Mouse (Mus musculus) forebrain, embryonic 11.5 days (tissue): Measurements from ENCODE around the gene Scyl1. TPM values are rescaled to one million over a fixed set of nuclear protein-coding genes. Genes with fewer than 3 reads are reported as not detected.

ENCODE experiments used
- ATAC-seq: fragments of 200-750 bp; cut with Nextera tagmentation; replicated peaks from 2 replicates; pipeline ENCODE4 v1.8.0; 2017; ENCODE audit warnings: moderate TSS enrichment; ENCODE audit not compliant: low FRiP score
- DNase-seq: peaks from one replicate; pipeline ENCODE4 v3.0.0-alpha.2; 2017; ENCODE audit warnings: low spot score
- H3K27ac ChIP-seq: fragments of 300-500 bp; sonication (generic); 2 replicates; pipeline ENCODE4 v1.5.1; 2014; ENCODE audit warnings: low read depth, low read length
- H3K27me3 ChIP-seq: fragments of 300-500 bp; sonication (generic); 2 replicates; pipeline ENCODE4 v1.6.1; 2014; ENCODE audit warnings: mild to moderate bottlenecking, low read length, mixed read lengths; ENCODE audit not compliant: control insufficient read depth, insufficient read depth
- H3K36me3 ChIP-seq: fragments of 300-500 bp; sonication (generic); 2 replicates; pipeline ENCODE4 v1.6.1; 2014; ENCODE audit warnings: mild to moderate bottlenecking, low read length, moderate library complexity, mixed read lengths; ENCODE audit not compliant: control insufficient read depth, insufficient read depth
- H3K4me1 ChIP-seq: fragments of 300-500 bp; sonication (generic); replicated peaks from 2 replicates; pipeline ENCODE4 v1.6.1; 2014; ENCODE audit warnings: low read length, mixed read lengths; ENCODE audit not compliant: control insufficient read depth, insufficient read depth
- H3K4me2 ChIP-seq: fragments of 300-500 bp; sonication (generic); 2 replicates; pipeline ENCODE4 v1.6.1; 2014; ENCODE audit warnings: low read depth, mild to moderate bottlenecking, low read length, moderate library complexity, mixed read lengths; ENCODE audit not compliant: severe bottlenecking
- H3K4me3 ChIP-seq: fragments of 300-500 bp; sonication (generic); 2 replicates; pipeline ENCODE4 v1.5.1; 2014; ENCODE audit warnings: low read depth, low read length
- H3K9ac ChIP-seq: fragments of 300-500 bp; sonication (generic); 2 replicates; pipeline ENCODE4 v1.6.1; 2014; ENCODE audit warnings: low read length
- H3K9me3 ChIP-seq: fragments of 300-500 bp; sonication (generic); 2 replicates; pipeline ENCODE4 v1.6.1; 2016; ENCODE audit warnings: low read length, mixed read lengths; ENCODE audit not compliant: control insufficient read depth
- WGBS: fragments of 180-500 bp; shearing (Covaris S2); extraction: QIAGEN DNeasy Blood & Tissue Kit; methylation state at CpG from one replicate; pipeline ENCODE4 v1.1.7; 2014; 5-methylcytosine and 5-hydroxymethylcytosine counted together
- polyA plus RNA-seq: library from polyadenylated mRNA; unstranded; fragments of >200 nt; fragmentation: Nextera tagmentation; extraction: Ambion mirVana; gene quantifications from 2 replicates; pipeline ENCODE4 v1.2.1, GENCODE M21; 2014

The Scyl1 gene
- polyA plus RNA-seq, 1 experiment from 2014 or later: 65.2 TPM

- Histone ChIP-seq H3K27me3 (peaks cover 46% of the 10 kb centered on the region), H3K4me2 (no peak overlapping the region), H3K36me3 (no peaks in the 10 kb centered on the region), H3K9me3 (no peaks in the 10 kb centered on the region), H3K4me3 (no peak overlapping the region), H3K9ac (no peak overlapping the region), H3K27ac (no peak overlapping the region), H3K4me1 (peaks cover 25% of the 10 kb centered on the region)
- WGBS: 38% methylated on average over 12 of the region's 12 CpGs
- ATAC-seq (no peak), DNase-seq (no peak)
These were observed 24.3 kb downstream of the Scyl1 start for GRCm38 (mm10) chr19:5746907-5747363.

- 3% methylated on average over 36 of the region's 36 CpGs for WGBS
- Histone ChIP-seq H3K4me1 (peaks cover 28% of the 10 kb centered on the region), H3K27me3 (peaks cover 37% of the 10 kb centered on the region), H3K9ac (peak overlapping the region; percentile 49), H3K36me3 (no peaks in the 10 kb centered on the region), H3K9me3 (no peaks in the 10 kb centered on the region), H3K4me2 (peak overlapping the region; percentile 64), H3K27ac (no peak overlapping the region), H3K4me3 (peak overlapping the region; percentile 25)
- ATAC-seq (no peak), DNase-seq (peak; percentile 77)
These were observed 25.2 kb downstream of the Scyl1 start for GRCm38 (mm10) chr19:5745756-5746710.

- H3K4me3 ChIP-seq: no peak overlapping the region
- H3K36me3 ChIP-seq: no peaks in the 10 kb centered on the region
- H3K9ac ChIP-seq: no peak overlapping the region
- H3K4me2 ChIP-seq: no peak overlapping the region
- H3K27me3 ChIP-seq: peaks cover 35% of the 10 kb centered on the region
- no peaks in the 10 kb centered on the region for H3K9me3 ChIP-seq
- no peak overlapping the region for H3K27ac ChIP-seq
- peaks cover 30% of the 10 kb centered on the region for H3K4me1 ChIP-seq
- DNase-seq (no peak), ATAC-seq (no peak)
- WGBS: 68% methylated on average over 5 of the region's 5 CpGs
These were observed 27.6 kb downstream of the Scyl1 start for GRCm38 (mm10) chr19:5743576-5743975.

GRCm38 (mm10) chr19:5742241-5742641 lies 29.0 kb downstream of the Scyl1 start:
- peaks cover 35% of the 10 kb centered on the region for H3K27me3 ChIP-seq
- no peaks in the 10 kb centered on the region for H3K36me3 ChIP-seq
- peaks cover 30% of the 10 kb centered on the region for H3K4me1 ChIP-seq
- peak overlapping the region; percentile 99 for H3K4me2 ChIP-seq
- H3K27ac ChIP-seq: no peak overlapping the region; the same call in 1 of the 2 replicates
- H3K4me3 ChIP-seq: peak overlapping the region; percentile 59
- 2% methylated on average over 32 of the region's 32 CpGs for WGBS
- peak overlapping the region; percentile 83 for H3K9ac ChIP-seq
- ATAC-seq (peak; percentile 55), DNase-seq (peak; percentile 67)
- no peaks in the 10 kb centered on the region for H3K9me3 ChIP-seq

- Histone ChIP-seq H3K27ac (no peak overlapping the region; the same call in 1 of the 2 replicates), H3K4me2 (peak overlapping the region; percentile 99), H3K9ac (peak overlapping the region; percentile 83), H3K9me3 (no peaks in the 10 kb centered on the region), H3K4me1 (peaks cover 30% of the 10 kb centered on the region), H3K36me3 (no peaks in the 10 kb centered on the region), H3K4me3 (peak overlapping the region; percentile 59), H3K27me3 (peaks cover 35% of the 10 kb centered on the region)
- peak; percentile 47 for ATAC-seq
- WGBS: under 1% methylated on average over 55 of the region's 55 CpGs
- peak; percentile 82 for DNase-seq
These were observed 29.5 kb downstream of the Scyl1 start for GRCm38 (mm10) chr19:5741641-5742240.

- Histone ChIP-seq H3K4me3 (peak within 1 kb of the TSS; percentile 59), H3K27me3 (peaks cover 35% of the 10 kb centered on the region), H3K36me3 (no peaks in the 10 kb centered on the region), H3K9ac (peak within 1 kb of the TSS; percentile 83), H3K4me1 (peaks cover 20% of the 10 kb centered on the region), H3K27ac (no peak within 1 kb of the TSS; the same call in 1 of the 2 replicates), H3K4me2 (peak within 1 kb of the TSS; percentile 99), H3K9me3 (no peaks in the 10 kb centered on the region)
- ATAC-seq (no peak), DNase-seq (no peak)
- 25% methylated on average over 13 of the region's 14 CpGs for WGBS
These were observed 30.6 kb downstream of the Scyl1 start, which contains the start of gene Ltbp3 for GRCm38 (mm10) chr19:5740320-5741317. Ltbp3 (plus strand) TSS chr19:5740904.

GRCm38 (mm10) chr19:5739446-5739845 lies 31.8 kb downstream of the Scyl1 start:
- Histone ChIP-seq H3K4me2 (no peak overlapping the region), H3K4me3 (no peak overlapping the region), H3K27me3 (peaks cover 25% of the 10 kb centered on the region), H3K36me3 (no peaks in the 10 kb centered on the region), H3K4me1 (peaks cover 15% of the 10 kb centered on the region), H3K9ac (no peak overlapping the region), H3K27ac (no peak overlapping the region), H3K9me3 (no peaks in the 10 kb centered on the region)
- 57% methylated on average over 2 of the region's 2 CpGs for WGBS
- no peak for DNase-seq
- no peak for ATAC-seq

- Histone ChIP-seq H3K9me3 (no peaks in the 10 kb centered on the region), H3K9ac (no peak overlapping the region), H3K27me3 (no peaks in the 10 kb centered on the region; the same call in 1 of the 2 replicates), H3K36me3 (no peaks in the 10 kb centered on the region), H3K4me2 (no peak overlapping the region), H3K4me1 (peaks cover 10% of the 10 kb centered on the region; the same call in 1 of the 2 replicates), H3K27ac (no peak overlapping the region), H3K4me3 (no peak overlapping the region)
- ATAC-seq (no peak), DNase-seq (no peak)
- WGBS: 83% methylated on average over 9 of the region's 9 CpGs
These were observed 36.9 kb downstream of the Scyl1 start for GRCm38 (mm10) chr19:5734325-5734724.
